Mouse (Mus musculus) stomach, postnatal 0 days (tissue): Measurements from ENCODE around the gene Olfr38.

Experiments
- CTCF ChIP-seq: IDR thresholded peaks from 2 replicates; pipeline ENCODE4 v1.5.1; 2016; ENCODE audit warnings: antibody characterized with exemption, low read depth, mild to moderate bottlenecking, moderate library complexity
- EP300 ChIP-seq: optimal IDR thresholded peaks from 2 replicates; pipeline ENCODE3; 2016; ENCODE audit warnings: antibody characterized with exemption

GRCm38 (mm10) chr6:42784793-42785192 lies 28.6 kb downstream of the Olfr38 start, which contains the start of gene Olfr452:
- TF ChIP-seq CTCF (no peak), EP300 (no peak)
